Mouse (Mus musculus) lung, postnatal 0 days (tissue): ENCODE results near the gene Nme9.

ENCODE experiments used
- CTCF ChIP-seq: IDR thresholded peaks from 2 replicates; pipeline ENCODE4 v1.5.1; 2016; ENCODE audit warnings: antibody characterized with exemption, mild to moderate bottlenecking
- EP300 ChIP-seq: IDR thresholded peaks from 2 replicates; pipeline ENCODE4 v1.6.1; 2016; ENCODE audit warnings: antibody characterized with exemption, mild to moderate bottlenecking, control low read depth

- TF ChIP-seq CTCF (no peak), EP300 (no peak)
Measured at GRCm38 (mm10) chr9:99437031-99437764, 14.1 kb upstream of the Nme9 start, which contains the start of gene Mras.
